Mouse (Mus musculus): ENCODE measurements around the gene Olfr1163.
"Not testable (repeated sequence)": the region's sequence is repeated elsewhere in the genome, so short reads cannot be mapped to it uniquely, and the experiment has no call there.

The Olfr1163 gene

GRCm38 (mm10) chr2:88071730-88072129 lies at the start of gene Olfr1163:
Gene Olfr1163, minus strand, starts transcription at chr2:88071830.
- no peak for DNase-seq

GRCm38 (mm10) chr2:88093866-88094265 lies 22.2 kb upstream of the Olfr1163 start, which contains the start of gene Olfr1164:
Gene Olfr1164, minus strand, starts transcription at chr2:88093966.
- DNase-seq: no peak

GRCm38 (mm10) chr2:88063587-88063986 lies 8.0 kb downstream of the Olfr1163 start:
- no peak for DNase-seq

DNA sequence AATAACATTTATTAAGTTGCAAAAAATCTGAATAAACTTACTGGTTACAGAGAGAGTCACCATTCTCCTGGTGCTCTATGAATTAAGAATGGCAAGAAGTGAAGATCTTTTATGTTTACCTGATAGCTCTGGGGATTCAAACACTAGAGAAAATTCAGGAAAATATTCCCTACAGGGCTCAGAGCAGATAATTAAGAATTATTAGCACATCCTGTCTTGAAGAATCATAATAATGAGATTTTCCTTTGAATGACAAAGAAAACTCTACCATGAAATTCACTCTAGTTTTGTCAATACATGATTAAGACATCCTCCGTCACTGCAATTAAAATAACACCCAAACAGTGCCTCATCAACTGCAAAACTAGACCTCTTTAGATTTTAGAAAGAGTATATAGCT lies 20.6 kb downstream of the Olfr1163 start, which contains the start of gene Olfr1162:
Olfr1162 (minus strand) TSS at position 101 of the 400 bp plus-strand sequence.
- DNase-seq: no peak

DNA sequence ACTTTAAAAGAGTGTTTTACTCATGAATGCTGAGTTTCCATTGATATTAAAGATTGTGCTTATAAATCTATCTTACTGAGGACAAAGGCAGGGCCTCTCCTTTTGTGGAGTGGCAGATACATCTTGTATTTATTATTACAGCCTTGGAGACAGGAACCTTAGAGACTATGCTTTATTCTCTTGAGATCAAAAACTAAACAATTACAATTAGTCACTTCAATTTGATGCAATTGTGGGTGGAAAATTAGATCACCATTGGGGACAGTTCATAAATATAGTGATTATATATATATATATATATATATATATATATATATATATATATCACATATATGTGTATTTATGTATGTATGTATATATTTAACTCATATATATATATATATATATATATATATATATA lies 34.0 kb downstream of the Olfr1163 start, which contains the start of gene Olfr73:
Olfr73 (minus strand) TSS at position 101 of the 400 bp plus-strand sequence.
- DNase-seq: no peak

DNA sequence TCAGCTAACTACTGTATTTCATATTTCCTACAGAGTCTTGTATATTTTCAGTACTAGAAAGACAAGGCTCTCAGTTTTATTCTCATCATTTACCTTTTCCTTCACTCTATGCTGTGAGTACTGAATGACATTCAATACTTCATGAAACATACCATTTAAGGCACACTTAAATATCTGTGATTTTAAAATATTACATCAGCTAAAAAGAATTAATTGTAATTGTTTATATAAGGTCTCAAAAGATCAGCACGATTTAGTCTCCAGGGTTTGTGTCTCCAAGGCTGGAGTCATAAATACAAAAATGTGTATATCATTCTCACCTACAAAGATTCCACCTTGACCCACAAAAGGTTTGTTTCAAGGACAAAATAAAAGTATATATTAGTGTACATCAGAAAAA lies 49.2 kb downstream of the Olfr1163 start, which contains the start of gene Olfr1161:
Olfr1161 (plus strand) TSS at position 301 of the 400 bp plus-strand sequence.
- not testable (repeated sequence) for DNase-seq
